Mouse (Mus musculus) stomach, embryonic 15.5 days (tissue): ENCODE data around the gene Epgn. TPM values are rescaled to one million over a fixed set of nuclear protein-coding genes. Genes with fewer than 3 reads are reported as not detected.

ENCODE experiments used
- ATAC-seq: fragments of 200-750 bp; cut with Nextera tagmentation; 2 replicates; pipeline ENCODE4 v1.8.0; 2017; ENCODE audit warnings: low read depth, moderate number of reproducible peaks, moderate TSS enrichment; ENCODE audit not compliant: insufficient read depth, low FRiP score
- H3K27ac ChIP-seq: fragments of 300-500 bp; sonication (generic); 2 replicates; pipeline ENCODE4 v1.5.1; 2015; ENCODE audit warnings: mild to moderate bottlenecking, inconsistent platforms
- H3K27me3 ChIP-seq: fragments of 300-500 bp; sonication (generic); replicated peaks from 2 replicates; pipeline ENCODE4 v1.6.1; 2015; ENCODE audit warnings: inconsistent platforms
- H3K36me3 ChIP-seq: fragments of 300-500 bp; sonication (generic); 2 replicates; pipeline ENCODE4 v1.6.1; 2015; ENCODE audit warnings: inconsistent platforms
- H3K4me1 ChIP-seq: fragments of 300-500 bp; sonication (generic); 2 replicates; pipeline ENCODE4 v1.6.1; 2015; ENCODE audit warnings: inconsistent platforms
- H3K4me2 ChIP-seq: fragments of 300-500 bp; sonication (generic); 2 replicates; pipeline ENCODE4 v1.6.1; 2015; ENCODE audit warnings: mild to moderate bottlenecking, inconsistent platforms
- H3K4me3 ChIP-seq: fragments of 300-500 bp; sonication (generic); replicated peaks from 2 replicates; pipeline ENCODE4 v1.5.1; 2015; ENCODE audit warnings: inconsistent platforms
- H3K9ac ChIP-seq: fragments of 300-500 bp; sonication (generic); 2 replicates; pipeline ENCODE4 v1.6.1; 2015; ENCODE audit warnings: inconsistent platforms
- H3K9me3 ChIP-seq: fragments of 300-500 bp; sonication (generic); 2 replicates; pipeline ENCODE4 v1.6.1; 2016; ENCODE audit warnings: inconsistent platforms
- WGBS: fragments of 180-500 bp; shearing (Covaris S2); methylation state at CpG from one replicate; pipeline ENCODE4 v1.1.7; 2015; 5-methylcytosine and 5-hydroxymethylcytosine counted together
- polyA plus RNA-seq: library from polyadenylated mRNA; unstranded; fragments of >200 nt; fragmentation: Nextera tagmentation; extraction: Ambion mirVana; gene quantifications from 2 replicates; pipeline ENCODE4 v1.2.1, GENCODE M21; 2015

The Epgn gene
- polyA plus RNA-seq, 1 experiment from 2014 or later, result 0.15 TPM

DNA sequence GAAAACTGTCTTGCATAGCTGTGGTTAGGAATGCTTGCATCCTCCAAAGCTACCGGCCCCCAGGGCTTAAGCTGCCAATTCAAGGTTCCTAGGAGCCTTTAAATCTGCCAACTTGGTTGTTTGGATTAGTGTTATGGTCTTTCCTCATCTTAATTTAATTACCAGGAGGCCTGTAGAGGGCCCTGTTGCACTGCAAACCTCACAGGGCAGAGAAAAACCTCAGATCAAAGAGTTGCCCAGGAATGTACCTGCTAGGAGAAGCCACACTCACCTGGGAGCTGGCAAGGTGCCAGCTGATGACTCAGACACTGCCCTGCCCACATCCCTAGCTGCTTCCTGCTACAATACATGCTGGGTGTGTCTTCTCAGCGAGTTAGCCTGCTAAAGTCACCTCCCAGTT lies 11.3 kb downstream of the Epgn start:
- no peaks in the 10 kb centered on the region for H3K9me3 ChIP-seq
- H3K27me3 ChIP-seq, result no peaks in the 10 kb centered on the region
- 18% methylated on average over 2 of the region's 2 CpGs for WGBS
- H3K4me2 ChIP-seq, result no peak overlapping the region
- H3K27ac ChIP-seq, result no peak overlapping the region
- H3K4me1 ChIP-seq, result no peaks in the 10 kb centered on the region
- H3K36me3 ChIP-seq, result no peaks in the 10 kb centered on the region
- ATAC-seq, result peak; percentile 96
- no peak overlapping the region for H3K4me3 ChIP-seq
- H3K9ac ChIP-seq, result no peak overlapping the region

GRCm38 (mm10) chr5:91038963-91039362 lies 11.7 kb downstream of the Epgn start:
- no peaks in the 10 kb centered on the region for H3K27me3 ChIP-seq
- WGBS, result 66% methylated on average over 2 of the region's 2 CpGs
- H3K9me3 ChIP-seq, result no peaks in the 10 kb centered on the region
- ATAC-seq, result no peak
- H3K4me1 ChIP-seq, result no peaks in the 10 kb centered on the region
- H3K4me2 ChIP-seq, result no peak overlapping the region
- no peak overlapping the region for H3K9ac ChIP-seq
- H3K36me3 ChIP-seq, result no peaks in the 10 kb centered on the region
- no peak overlapping the region for H3K4me3 ChIP-seq
- no peak overlapping the region for H3K27ac ChIP-seq

DNA sequence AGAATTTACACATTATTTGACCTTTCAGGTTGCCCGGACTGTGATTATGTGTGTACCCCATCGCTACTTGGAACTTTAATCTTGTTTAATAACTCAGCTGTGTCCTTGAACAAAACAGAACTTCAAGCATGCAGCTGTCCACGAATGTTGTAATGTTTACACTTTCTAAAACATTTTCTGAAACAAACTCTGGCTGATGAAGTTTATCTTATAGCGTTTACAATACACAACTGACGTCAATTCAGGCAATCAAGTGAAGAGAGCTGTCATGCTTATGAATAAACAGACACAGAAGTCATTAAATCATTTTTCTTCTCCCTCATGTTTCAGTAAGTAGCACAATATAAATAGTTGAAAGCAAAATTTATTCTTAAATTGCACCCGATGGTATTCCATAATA lies 20.7 kb downstream of the Epgn start:
- no peak for ATAC-seq
- 36% methylated on average over 6 of the region's 6 CpGs for WGBS
- H3K9me3 ChIP-seq, result no peaks in the 10 kb centered on the region

GRCm38 (mm10) chr5:91048397-91048796 lies 21.1 kb downstream of the Epgn start:
- Histone ChIP-seq H3K4me3 (no peak overlapping the region), H3K9me3 (no peaks in the 10 kb centered on the region), H3K4me1 (no peaks in the 10 kb centered on the region), H3K27ac (peak overlapping the region; percentile 46; the same call in 1 of the 2 replicates), H3K9ac (no peak overlapping the region), H3K4me2 (no peak overlapping the region), H3K36me3 (no peaks in the 10 kb centered on the region), H3K27me3 (no peaks in the 10 kb centered on the region)
- no peak for ATAC-seq
- 43% methylated on average over 8 of the region's 8 CpGs for WGBS

More for the DNA sequence above, 20.7 kb downstream of the Epgn start:
- H3K4me3 ChIP-seq, result no peak overlapping the region
- no peak overlapping the region for H3K4me2 ChIP-seq
- no peaks in the 10 kb centered on the region for H3K27me3 ChIP-seq
- H3K9ac ChIP-seq, result no peak overlapping the region
- H3K27ac ChIP-seq, result no peak overlapping the region
- no peaks in the 10 kb centered on the region for H3K4me1 ChIP-seq
- H3K36me3 ChIP-seq, result no peaks in the 10 kb centered on the region

DNA sequence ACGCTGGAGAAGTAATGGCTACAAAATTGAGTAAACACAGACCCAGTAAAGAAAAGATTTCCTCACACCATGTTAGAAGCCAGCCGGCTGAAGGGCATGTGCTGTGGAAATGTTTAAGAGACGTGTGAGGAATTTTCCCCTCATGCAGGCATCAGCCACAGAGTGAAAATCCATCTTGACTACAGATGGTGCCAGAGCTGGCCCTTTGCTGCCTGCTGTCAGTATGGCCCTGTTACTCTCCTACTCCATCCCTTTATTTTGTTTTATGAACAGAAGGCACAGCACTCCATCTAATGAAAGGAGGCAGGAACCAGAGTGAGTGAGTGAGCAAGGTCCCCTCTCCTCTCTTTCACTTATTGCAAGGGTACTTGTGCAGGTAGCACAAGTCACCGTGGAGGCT lies 45.1 kb downstream of the Epgn start:
- Histone ChIP-seq H3K36me3 (no peaks in the 10 kb centered on the region), H3K4me3 (no peak overlapping the region), H3K9ac (no peak overlapping the region), H3K4me2 (no peak overlapping the region), H3K9me3 (no peaks in the 10 kb centered on the region), H3K4me1 (peaks cover 4% of the 10 kb centered on the region), H3K27ac (no peak overlapping the region), H3K27me3 (0 out of 2 replicates have a peak, but pooled peaks cover 9% of the 10 kb centered on the region)
- 69% methylated on average over 4 of the region's 4 CpGs for WGBS
- ATAC-seq, result no peak

GRCm38 (mm10) chr5:91073626-91074025 lies 46.4 kb downstream of the Epgn start:
- WGBS, result 71% methylated on average over 8 of the region's 8 CpGs
- no peak for ATAC-seq
- Histone ChIP-seq H3K9ac (no peak overlapping the region), H3K27ac (no peak overlapping the region), H3K4me1 (peaks cover 4% of the 10 kb centered on the region), H3K9me3 (no peaks in the 10 kb centered on the region), H3K4me2 (peak overlapping the region; percentile 55; the same call in 1 of the 2 replicates), H3K36me3 (no peaks in the 10 kb centered on the region), H3K27me3 (0 out of 2 replicates have a peak, but pooled peaks cover 9% of the 10 kb centered on the region), H3K4me3 (no peak overlapping the region)

DNA sequence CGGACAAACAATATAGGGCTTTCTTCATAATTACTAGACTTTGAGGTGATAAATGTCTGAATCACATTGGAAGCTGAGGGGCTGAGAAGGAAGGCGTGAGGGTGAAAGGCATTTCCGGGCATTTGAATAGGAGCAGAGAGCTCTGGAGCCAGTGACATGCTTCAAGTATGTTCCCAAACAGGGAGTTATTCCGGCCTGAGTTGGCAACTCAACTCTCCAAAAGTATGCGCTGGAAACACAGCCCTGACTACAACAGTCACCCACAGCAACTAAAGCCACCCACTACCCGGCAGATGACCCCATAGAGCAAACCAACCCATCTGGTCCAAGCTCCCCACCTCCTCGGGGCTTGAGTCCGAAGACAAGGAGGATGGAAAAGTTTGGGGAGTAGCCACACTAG lies 46.8 kb downstream of the Epgn start:
- Histone ChIP-seq H3K27ac (no peak overlapping the region), H3K9ac (no peak overlapping the region), H3K36me3 (no peaks in the 10 kb centered on the region), H3K4me1 (peaks cover 4% of the 10 kb centered on the region), H3K27me3 (0 out of 2 replicates have a peak, but pooled peaks cover 9% of the 10 kb centered on the region), H3K9me3 (no peaks in the 10 kb centered on the region), H3K4me2 (peak overlapping the region; percentile 55), H3K4me3 (peak overlapping the region; percentile 39)
- ATAC-seq, result no peak
- 27% methylated on average over 8 of the region's 8 CpGs for WGBS

DNA sequence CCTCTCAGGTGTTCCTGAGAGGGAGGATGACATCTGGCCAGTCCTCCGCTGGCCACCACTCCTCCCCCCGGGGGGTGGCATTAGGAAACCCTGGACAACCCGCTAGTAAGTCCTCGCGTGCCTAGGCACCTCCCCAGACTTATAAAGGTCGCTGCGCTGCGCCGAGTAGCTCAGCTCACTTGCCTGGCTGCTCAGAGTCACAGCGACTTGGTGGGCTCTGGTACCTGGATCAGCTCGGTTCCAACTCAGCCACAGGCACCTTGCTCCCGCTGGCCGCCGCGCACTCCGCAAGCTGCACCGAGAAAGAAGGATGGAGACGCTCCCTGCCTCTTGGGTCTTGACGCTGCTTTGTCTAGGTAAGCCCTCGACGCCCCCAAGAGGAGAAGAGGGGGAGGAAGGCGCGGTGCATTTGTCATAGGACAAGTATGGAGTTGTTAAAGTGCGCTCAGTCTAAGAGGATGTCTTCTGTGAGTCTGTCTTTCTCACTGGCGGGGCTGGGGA lies 47.2 kb downstream of the Epgn start, which contains the start of gene Ereg:
Ereg (plus strand) TSS at position 173 of the 501 bp plus-strand sequence.
- Histone ChIP-seq H3K27me3 (0 out of 2 replicates have a peak, but pooled peaks cover 9% of the 10 kb centered on the region), H3K4me3 (peak within 1 kb of the TSS; percentile 39), H3K4me2 (peak within 1 kb of the TSS; percentile 55), H3K4me1 (peaks cover 4% of the 10 kb centered on the region), H3K36me3 (no peaks in the 10 kb centered on the region), H3K9ac (no peak within 1 kb of the TSS), H3K27ac (no peak within 1 kb of the TSS), H3K9me3 (no peaks in the 10 kb centered on the region)
- no peak for ATAC-seq
- WGBS, result 2% methylated on average over 25 of the region's 25 CpGs

GRCm38 (mm10) chr5:91075021-91075420 lies 47.8 kb downstream of the Epgn start:
- WGBS, result 56% methylated on average over 1 of the region's 1 CpGs
- ATAC-seq, result no peak
- Histone ChIP-seq H3K9ac (no peak overlapping the region), H3K9me3 (no peaks in the 10 kb centered on the region), H3K4me2 (peak overlapping the region; percentile 55), H3K36me3 (no peaks in the 10 kb centered on the region), H3K27ac (no peak overlapping the region), H3K4me3 (peak overlapping the region; percentile 39; the same call in 1 of the 2 replicates), H3K27me3 (0 out of 2 replicates have a peak, but pooled peaks cover 9% of the 10 kb centered on the region), H3K4me1 (peaks cover 4% of the 10 kb centered on the region)

DNA sequence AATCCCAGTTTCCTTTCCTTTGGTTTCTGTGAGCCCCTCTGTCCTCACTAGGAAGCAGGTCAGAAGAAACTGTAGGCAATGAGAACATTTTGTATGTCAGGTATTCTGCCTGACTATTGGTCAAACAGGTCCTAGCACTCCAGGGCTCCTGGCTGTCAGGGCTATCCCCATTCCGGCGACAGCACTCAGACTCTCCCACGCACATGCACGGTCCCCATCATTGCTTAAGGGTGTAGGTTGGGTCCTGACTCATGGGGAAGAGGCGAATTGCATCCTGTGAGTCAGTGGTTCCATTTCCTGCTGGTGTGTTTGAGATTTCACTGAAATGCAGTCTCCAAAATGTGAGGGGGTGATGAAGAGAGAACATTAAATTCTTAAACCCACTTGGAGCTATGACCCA lies 55.8 kb downstream of the Epgn start:
- H3K9ac ChIP-seq, result no peak overlapping the region
- H3K27ac ChIP-seq, result no peak overlapping the region
- ATAC-seq, result no peak
- 78% methylated on average over 5 of the region's 5 CpGs for WGBS
- no peaks in the 10 kb centered on the region for H3K9me3 ChIP-seq
- H3K36me3 ChIP-seq, result no peaks in the 10 kb centered on the region
- H3K4me2 ChIP-seq, result no peak overlapping the region
- H3K4me3 ChIP-seq, result no peak overlapping the region
- H3K27me3 ChIP-seq, result no peaks in the 10 kb centered on the region
- no peaks in the 10 kb centered on the region for H3K4me1 ChIP-seq
